Mouse (Mus musculus) gastrocnemius, adult 18-20 months (tissue): ENCODE measurements around the gene Gm128. TPM values are rescaled to one million over a fixed set of nuclear protein-coding genes. Genes with fewer than 3 reads are reported as not detected.

Experiments used
- DNase-seq: peaks from one replicate; pipeline ENCODE4 v3.0.0; 2021; ENCODE audit warnings: low spot score
- total RNA-seq, 2 experiments: library from RNA; stranded (reverse); gene quantifications; 2 replicates each; pipeline ENCODE4 v1.2.3; 2021

Gene Gm128
- total RNA-seq, 2 experiments from 2014 or later: not detected

GRCm38 (mm10) chr3:95269789-95270188, 28.4 kb upstream of the Gm128 start:
- DNase-seq: no peak

GRCm38 (mm10) chr3:95267855-95268254, 26.5 kb upstream of the Gm128 start:
- DNase-seq: no peak

GRCm38 (mm10) chr3:95266052-95266451, 24.7 kb upstream of the Gm128 start:
- peak; percentile 57 for DNase-seq

- no peak for DNase-seq
Observed at GRCm38 (mm10) chr3:95264724-95265123, 23.3 kb upstream of the Gm128 start.

GRCm38 (mm10) chr3:95263089-95263739, 21.8 kb upstream of the Gm128 start:
- peak; percentile 89 for DNase-seq

GRCm38 (mm10) chr3:95261975-95262374, 20.6 kb upstream of the Gm128 start:
- DNase-seq: no peak

- no peak for DNase-seq
Observed at GRCm38 (mm10) chr3:95256931-95257330, 15.5 kb upstream of the Gm128 start.

- DNase-seq: no peak
Observed at GRCm38 (mm10) chr3:95250783-95251424, 9.5 kb upstream of the Gm128 start, which contains the start of gene Bnipl. Gene Bnipl, minus strand, starts transcription at chr3:95251193.

GRCm38 (mm10) chr3:95250361-95250760, 9.0 kb upstream of the Gm128 start:
- no peak for DNase-seq

- DNase-seq: no peak
Observed at GRCm38 (mm10) chr3:95247660-95248336, 6.4 kb upstream of the Gm128 start.

- DNase-seq: no peak
Observed at GRCm38 (mm10) chr3:95246465-95247231, 5.2 kb upstream of the Gm128 start.

GRCm38 (mm10) chr3:95243086-95243485, 1.7 kb upstream of the Gm128 start:
- no peak for DNase-seq

- no peak for DNase-seq
Observed at GRCm38 (mm10) chr3:95240900-95241299, 498 bp downstream of the Gm128 start.

- no peak for DNase-seq
Observed at GRCm38 (mm10) chr3:95239971-95240370, 1.4 kb downstream of the Gm128 start.

GRCm38 (mm10) chr3:95239022-95239421, 2.4 kb downstream of the Gm128 start:
- DNase-seq: no peak

- DNase-seq: no peak
Observed at GRCm38 (mm10) chr3:95237541-95238099, 3.8 kb downstream of the Gm128 start.

- DNase-seq: no peak
Observed at GRCm38 (mm10) chr3:95235386-95236301, 5.8 kb downstream of the Gm128 start.

GRCm38 (mm10) chr3:95233303-95233980, 8.0 kb downstream of the Gm128 start:
- no peak for DNase-seq

- no peak for DNase-seq
Observed at GRCm38 (mm10) chr3:95232771-95233170, 8.6 kb downstream of the Gm128 start.
